Mouse (Mus musculus): Measurements from ENCODE around the gene Tbc1d7. TPM values are rescaled to one million over a fixed set of nuclear protein-coding genes. Genes with fewer than 3 reads are reported as not detected.
A peak's percentile ranks its signal among the peaks of the same experiment; 100 is the strongest.

Gene Tbc1d7
- polyA plus RNA-seq, 1 experiment: 16.5 TPM

DNA sequence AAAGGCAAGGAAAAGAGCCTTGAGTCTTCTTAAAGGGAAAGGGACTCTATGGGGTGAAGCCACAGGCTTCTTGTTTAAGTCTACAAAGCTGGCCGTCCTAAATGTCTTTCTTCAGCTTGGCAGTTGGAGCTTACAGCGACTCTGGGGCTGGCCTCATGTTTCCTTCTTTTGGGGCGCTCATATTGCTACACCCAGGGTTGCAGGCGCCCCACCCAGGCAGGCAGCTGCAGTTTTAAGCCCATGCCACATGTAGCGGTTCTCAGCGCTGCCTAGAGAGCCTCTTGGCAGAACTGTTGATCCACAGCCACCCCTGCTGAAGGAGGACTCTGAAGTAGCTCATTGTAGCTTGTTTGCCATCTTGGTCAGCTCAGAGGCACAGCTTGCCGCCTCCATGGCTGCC, 28.0 kb upstream of the Tbc1d7 start:
- WGBS: 79% methylated on average over 7 of the region's 7 CpGs
- Histone ChIP-seq H3K4me3 (replicated peaks; ENCODE audit: extremely low read depth, low read depth, low read length) (no peak overlapping the region), H3K4me1 (ENCODE audit: control insufficient read depth, insufficient read depth, low read length) (peaks cover 19% of the 10 kb centered on the region)
- no peak for TF ChIP-seq POLR2A (IDR thresholded peaks at IDR 0.05; ENCODE audit: borderline replicate concordance, extremely low read depth, low read depth, low read length)
- no peak for TF ChIP-seq CTCF (IDR thresholded peaks at IDR 0.05; ENCODE audit: insufficient read depth, low read length)
- no peak for DNase-seq

DNA sequence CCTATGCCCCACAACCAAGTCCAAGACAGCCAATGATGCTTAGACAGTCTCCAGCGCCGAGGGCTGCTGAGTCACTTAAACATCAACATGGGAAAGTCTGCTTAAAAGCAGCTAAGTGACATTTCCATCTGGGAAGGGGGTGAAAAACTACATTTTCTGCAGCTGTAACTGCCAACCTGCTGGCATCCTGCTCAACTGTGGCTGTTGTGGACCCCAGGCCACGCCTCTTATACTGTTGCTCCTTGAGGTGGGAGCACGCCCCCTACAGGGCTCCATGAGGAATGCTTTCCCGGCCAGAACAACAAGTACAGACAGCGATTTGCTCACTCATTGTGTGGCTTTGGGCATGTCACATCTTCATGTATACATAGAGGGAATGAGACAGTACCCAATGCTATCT, 25.9 kb upstream of the Tbc1d7 start:
- WGBS: 71% methylated on average over 6 of the region's 6 CpGs

DNA sequence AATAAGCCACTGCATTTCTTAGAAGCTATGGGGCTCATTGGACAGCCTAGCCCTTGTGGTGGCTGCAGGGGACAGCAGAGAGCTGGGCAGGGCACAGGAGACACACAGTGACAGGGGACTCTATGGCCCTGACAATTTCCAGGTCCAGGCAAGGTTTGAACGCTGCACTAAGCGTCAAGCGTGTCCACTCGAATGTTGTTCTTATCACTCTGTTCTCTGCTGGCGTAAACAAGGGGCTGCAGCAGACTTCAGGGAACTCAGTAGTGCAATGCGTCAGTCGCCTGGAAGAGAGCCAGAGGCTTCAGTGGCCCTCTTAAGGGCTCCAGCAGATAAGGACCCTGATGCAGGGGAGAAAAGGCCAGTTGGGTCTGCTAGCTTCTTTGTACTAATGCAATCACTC, 24.7 kb upstream of the Tbc1d7 start:
- TF ChIP-seq POLR2A (IDR thresholded peaks at IDR 0.05; ENCODE audit: borderline replicate concordance, extremely low read depth, low read depth, low read length) (no peak), CTCF (IDR thresholded peaks at IDR 0.05; ENCODE audit: insufficient read depth, low read length) (peak; percentile 50)
- no peak for DNase-seq
- no peak overlapping the region for H3K4me3 ChIP-seq (replicated peaks; ENCODE audit: extremely low read depth, low read depth, low read length)
- peaks cover 26% of the 10 kb centered on the region for H3K4me1 ChIP-seq (ENCODE audit: control insufficient read depth, insufficient read depth, low read length)
- 14% methylated on average over 7 of the region's 7 CpGs for WGBS

More for the DNA sequence above, 25.9 kb upstream of the Tbc1d7 start:
- no peak overlapping the region for H3K4me3 ChIP-seq (replicated peaks; ENCODE audit: extremely low read depth, low read depth, low read length)
- peak; percentile 25 for TF ChIP-seq CTCF (IDR thresholded peaks at IDR 0.05; ENCODE audit: insufficient read depth, low read length)
- TF ChIP-seq POLR2A (IDR thresholded peaks at IDR 0.05; ENCODE audit: borderline replicate concordance, extremely low read depth, low read depth, low read length): no peak
- no peak for DNase-seq
- peaks cover 20% of the 10 kb centered on the region for H3K4me1 ChIP-seq (ENCODE audit: control insufficient read depth, insufficient read depth, low read length)

DNA sequence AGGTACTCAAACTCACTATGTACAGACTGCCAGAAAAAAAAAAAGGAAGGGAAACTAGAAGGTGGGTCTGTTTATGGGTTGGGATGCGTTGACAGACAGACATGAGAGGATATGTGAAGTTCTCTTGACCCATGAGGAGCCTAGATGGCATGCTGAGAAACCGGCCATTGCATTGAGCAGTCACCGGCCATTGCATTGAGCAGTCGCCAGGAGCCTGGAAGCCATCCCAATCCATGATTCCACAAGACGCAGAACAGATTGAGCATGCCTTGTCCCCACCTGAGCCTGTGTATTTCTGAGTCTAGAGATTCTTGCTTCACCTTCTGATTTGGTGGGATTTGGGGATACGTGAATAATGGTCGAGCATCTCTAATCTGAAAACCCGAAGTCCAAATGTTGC, 22.6 kb upstream of the Tbc1d7 start:
- 83% methylated on average over 8 of the region's 8 CpGs for WGBS
- TF ChIP-seq CTCF (IDR thresholded peaks at IDR 0.05; ENCODE audit: insufficient read depth, low read length) (no peak), POLR2A (IDR thresholded peaks at IDR 0.05; ENCODE audit: borderline replicate concordance, extremely low read depth, low read depth, low read length) (no peak)
- no peak overlapping the region for H3K4me3 ChIP-seq (replicated peaks; ENCODE audit: extremely low read depth, low read depth, low read length)
- H3K4me1 ChIP-seq (ENCODE audit: control insufficient read depth, insufficient read depth, low read length): peaks cover 25% of the 10 kb centered on the region
- no peak for DNase-seq

DNA sequence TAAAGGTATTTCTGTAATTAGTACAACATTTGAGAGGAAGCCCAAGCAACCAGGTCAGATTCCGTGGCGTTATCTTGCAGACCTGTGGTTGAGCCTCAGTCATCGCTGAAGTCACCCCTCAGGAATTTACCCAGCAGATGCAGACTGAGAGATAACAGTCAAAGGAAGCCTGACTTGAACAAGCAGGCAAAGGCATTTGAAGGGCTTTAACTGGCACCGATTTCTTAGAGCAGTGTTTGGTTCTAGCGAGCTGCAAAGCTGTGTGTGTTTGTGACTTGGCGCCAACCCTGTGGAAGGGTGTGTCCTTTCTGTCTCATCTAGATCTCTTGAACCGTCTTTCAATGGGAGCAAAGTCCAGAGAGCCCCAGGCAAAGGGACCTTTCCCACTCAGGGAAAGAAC, 22.0 kb upstream of the Tbc1d7 start:
- no peak for DNase-seq
- TF ChIP-seq POLR2A (IDR thresholded peaks at IDR 0.05; ENCODE audit: borderline replicate concordance, extremely low read depth, low read depth, low read length): no peak
- no peak for TF ChIP-seq CTCF (IDR thresholded peaks at IDR 0.05; ENCODE audit: insufficient read depth, low read length)

DNA sequence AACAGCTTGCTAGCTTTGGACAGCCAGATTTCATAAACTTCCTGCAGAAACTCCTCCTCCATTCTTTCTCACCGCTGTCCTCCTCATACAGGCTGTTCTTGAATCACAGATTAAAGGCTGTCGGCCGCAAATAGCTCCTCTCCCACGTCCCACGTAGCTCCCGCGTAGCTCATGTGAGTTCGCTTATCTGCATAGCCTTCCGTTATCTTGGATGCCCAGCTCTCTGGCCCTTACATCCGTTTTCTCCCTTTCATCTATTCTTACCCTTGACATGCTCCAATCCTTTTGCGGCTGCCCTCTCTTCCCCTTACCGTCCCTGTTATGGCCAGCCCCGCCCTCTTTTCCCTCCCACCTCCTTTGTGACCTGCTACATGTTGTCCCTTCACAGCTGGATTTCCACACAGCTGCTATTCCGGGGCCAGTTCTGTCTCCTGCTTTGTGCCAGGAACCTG, 20.5 kb upstream of the Tbc1d7 start:
- Histone ChIP-seq H3K4me3 (replicated peaks; ENCODE audit: extremely low read depth, low read depth, low read length) (peak overlapping the region; percentile 25), H3K4me1 (ENCODE audit: control insufficient read depth, insufficient read depth, low read length) (peaks cover 25% of the 10 kb centered on the region)
- no peak for TF ChIP-seq CTCF (IDR thresholded peaks at IDR 0.05; ENCODE audit: insufficient read depth, low read length)
- TF ChIP-seq POLR2A (IDR thresholded peaks at IDR 0.05; ENCODE audit: borderline replicate concordance, extremely low read depth, low read depth, low read length): no peak
- under 1% methylated on average over 14 of the region's 14 CpGs for WGBS
- DNase-seq: no peak

More for the DNA sequence above, 22.0 kb upstream of the Tbc1d7 start:
- H3K4me3 ChIP-seq (replicated peaks; ENCODE audit: extremely low read depth, low read depth, low read length): no peak overlapping the region
- peaks cover 25% of the 10 kb centered on the region for H3K4me1 ChIP-seq (ENCODE audit: control insufficient read depth, insufficient read depth, low read length)
- WGBS: 10% methylated on average over 7 of the region's 7 CpGs

DNA sequence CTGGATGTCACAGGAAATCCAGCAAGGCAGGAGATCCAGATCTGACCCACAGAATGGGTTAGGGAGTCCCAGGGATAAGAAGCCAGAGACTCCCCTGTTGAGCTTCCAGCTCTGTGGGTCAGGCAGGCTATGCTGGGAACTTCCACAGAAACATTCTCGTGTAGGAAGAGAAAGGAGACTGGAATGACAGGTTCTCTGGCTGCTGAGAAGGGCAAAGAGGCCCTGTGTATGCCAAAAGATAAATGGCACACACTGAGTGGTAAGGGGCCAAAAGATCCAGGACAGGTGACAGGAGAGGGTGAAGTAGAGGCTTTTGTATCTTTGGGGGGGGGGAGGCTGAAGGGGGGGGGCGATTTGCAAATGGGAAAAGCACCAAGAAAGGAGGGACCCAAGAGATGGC, 20.0 kb upstream of the Tbc1d7 start:
- no peak overlapping the region for H3K4me3 ChIP-seq (replicated peaks; ENCODE audit: extremely low read depth, low read depth, low read length)
- 8% methylated on average over 2 of the region's 2 CpGs for WGBS
- DNase-seq: no peak
- peaks cover 24% of the 10 kb centered on the region for H3K4me1 ChIP-seq (ENCODE audit: control insufficient read depth, insufficient read depth, low read length)
- TF ChIP-seq CTCF (IDR thresholded peaks at IDR 0.05; ENCODE audit: insufficient read depth, low read length) (no peak), POLR2A (IDR thresholded peaks at IDR 0.05; ENCODE audit: borderline replicate concordance, extremely low read depth, low read depth, low read length) (no peak)

DNA sequence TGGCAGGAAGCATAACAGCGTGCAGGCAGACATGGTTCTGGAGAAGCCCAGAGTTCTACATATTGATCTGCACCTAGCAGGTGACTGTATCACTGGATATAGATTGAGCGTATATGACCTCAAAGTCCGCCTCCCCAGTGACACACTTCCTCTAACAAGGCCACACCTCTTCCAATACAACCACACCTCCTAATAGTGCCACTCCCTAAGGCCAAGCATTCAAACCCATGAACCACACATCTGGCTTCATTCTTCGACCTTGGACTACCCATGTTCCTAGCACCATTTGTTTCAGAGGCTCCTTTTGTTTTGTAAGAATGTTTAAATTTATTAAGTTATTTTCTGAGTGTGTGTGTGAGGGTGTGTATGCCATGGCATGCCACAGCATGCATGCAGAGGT, 16.4 kb upstream of the Tbc1d7 start:
- no peak for TF ChIP-seq CTCF (IDR thresholded peaks at IDR 0.05; ENCODE audit: insufficient read depth, low read length)
- no peak for TF ChIP-seq POLR2A (IDR thresholded peaks at IDR 0.05; ENCODE audit: borderline replicate concordance, extremely low read depth, low read depth, low read length)
- WGBS: 95% methylated on average over 4 of the region's 4 CpGs
- DNase-seq: no peak

DNA sequence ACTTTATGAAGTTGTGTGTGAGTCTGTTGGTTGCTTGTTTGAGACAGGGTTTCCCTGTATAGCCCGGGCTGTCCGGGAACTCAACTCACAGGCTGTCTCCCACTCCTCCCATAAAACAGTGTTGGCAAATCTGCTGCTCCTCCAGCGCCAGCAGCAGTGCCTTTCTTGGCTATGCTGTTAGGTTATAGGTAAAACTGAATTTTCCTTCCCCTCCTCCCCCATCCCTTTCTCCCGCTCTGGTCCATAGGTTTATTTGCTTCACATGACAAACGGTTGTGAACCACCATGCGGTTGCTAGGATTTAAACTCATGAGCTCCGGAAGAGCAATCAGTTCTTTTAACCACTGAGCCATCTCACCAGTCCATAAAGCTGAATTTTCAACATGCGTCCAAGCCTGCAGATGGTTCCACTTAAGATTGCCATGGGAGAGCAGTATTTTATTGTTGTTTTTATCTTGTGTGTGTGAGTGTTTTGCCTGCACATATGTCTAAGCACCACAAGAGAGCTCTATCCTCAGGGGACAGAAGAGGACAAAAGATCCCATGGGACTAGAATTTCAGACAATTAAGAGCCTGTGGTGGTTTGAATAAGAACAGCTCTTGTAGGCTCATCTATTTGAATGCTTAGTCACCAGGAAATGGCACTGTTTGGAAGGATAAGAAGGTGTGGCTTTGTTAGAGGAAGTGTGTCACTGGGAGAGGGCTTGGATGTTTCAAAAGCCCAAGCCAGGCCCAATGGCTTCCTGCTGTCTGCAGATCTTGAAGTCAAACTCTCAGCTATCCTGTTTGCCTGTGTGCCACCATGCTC, 12.2 kb upstream of the Tbc1d7 start:
- no peak overlapping the region for H3K4me3 ChIP-seq (replicated peaks; ENCODE audit: extremely low read depth, low read depth, low read length)
- no peak for TF ChIP-seq CTCF (IDR thresholded peaks at IDR 0.05; ENCODE audit: insufficient read depth, low read length)
- no peak for TF ChIP-seq POLR2A (IDR thresholded peaks at IDR 0.05; ENCODE audit: borderline replicate concordance, extremely low read depth, low read depth, low read length)
- no peaks in the 10 kb centered on the region for H3K4me1 ChIP-seq (ENCODE audit: control insufficient read depth, insufficient read depth, low read length)
- WGBS: 52% methylated on average over 8 of the region's 8 CpGs
- DNase-seq: no peak

More for the DNA sequence above, 16.4 kb upstream of the Tbc1d7 start:
- peaks cover 9% of the 10 kb centered on the region for H3K4me1 ChIP-seq (ENCODE audit: control insufficient read depth, insufficient read depth, low read length)
- no peak overlapping the region for H3K4me3 ChIP-seq (replicated peaks; ENCODE audit: extremely low read depth, low read depth, low read length)
